Mouse (Mus musculus) megakaryocyte, adult 5-6 weeks (primary cell): ENCODE measurements around the gene Zeb2. TPM values are rescaled to one million over a fixed set of nuclear protein-coding genes. Genes with fewer than 3 reads are reported as not detected.

ENCODE experiments used
- ATAC-seq: 2 replicates; pipeline ENCODE4 v1.8.0; 2016; ENCODE audit warnings: mild to moderate bottlenecking, inconsistent platforms; ENCODE audit not compliant: poor library complexity, severe bottlenecking
- total RNA-seq, 2 experiments: library from RNA; stranded (forward) in 1 of 2; stranded (reverse) in 1 of 2; fragments of 153-499, 151-499 nt in 1 of 2; fragments of 221-1000, 200-1000 nt in 1 of 2; gene quantifications; 2 replicates each; pipeline versions ENCODE4 v1.2.3 to v1.2.4; 2015 to 2017

Zeb2 gene
- total RNA-seq, 2 experiments from 2014 or later, result 278 to 305 TPM

DNA sequence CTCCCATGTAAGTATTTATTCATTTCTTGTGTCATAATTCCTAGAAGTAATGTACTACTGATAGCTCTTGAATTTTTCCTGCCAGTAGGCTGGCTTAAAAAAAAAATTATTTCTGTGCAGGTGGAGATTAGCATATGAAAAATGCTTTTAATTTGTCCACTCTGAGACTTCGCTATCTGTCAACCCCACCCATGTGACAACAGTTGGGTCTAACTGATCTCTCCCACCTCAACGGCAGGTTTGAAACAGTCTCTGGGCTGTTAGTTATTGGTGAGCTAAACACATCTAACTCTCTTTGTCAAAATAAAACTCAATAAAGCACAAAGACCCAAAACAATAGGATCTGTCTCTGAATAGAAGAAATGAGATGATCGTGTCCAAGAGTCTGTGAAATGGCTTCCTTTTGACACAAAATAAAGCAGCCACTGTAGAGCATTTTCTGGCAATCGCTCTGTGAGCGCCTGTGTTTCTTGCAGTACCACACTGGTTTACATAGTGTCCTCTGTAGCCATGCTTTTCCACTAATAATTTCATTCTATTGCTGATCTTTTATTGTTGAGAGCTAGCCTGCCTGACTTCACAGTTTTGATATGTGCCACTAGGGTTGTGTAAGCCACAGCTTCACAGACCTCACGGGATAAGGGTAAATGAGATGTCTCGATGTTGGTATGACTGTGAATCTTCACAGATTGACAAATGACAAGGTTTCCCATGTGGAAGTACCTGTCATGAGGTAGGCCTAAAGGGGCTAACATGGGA is 48.2 kb downstream of the Zeb2 start:
- 0 out of 2 replicates have a peak, but pooled peaks have one; percentile 22 for ATAC-seq

GRCm38 (mm10) chr2:45067116-45067515 is 50.1 kb downstream of the Zeb2 start:
- no peak for ATAC-seq

- ATAC-seq, result no peak
These were observed 53.8 kb downstream of the Zeb2 start for GRCm38 (mm10) chr2:45063300-45063890.

GRCm38 (mm10) chr2:45062136-45062535 is 55.1 kb downstream of the Zeb2 start:
- no peak for ATAC-seq

- ATAC-seq, result no peak
These were observed 56.4 kb downstream of the Zeb2 start for GRCm38 (mm10) chr2:45060768-45061167.

GRCm38 (mm10) chr2:45060202-45060601 is 57.0 kb downstream of the Zeb2 start:
- no peak for ATAC-seq

DNA sequence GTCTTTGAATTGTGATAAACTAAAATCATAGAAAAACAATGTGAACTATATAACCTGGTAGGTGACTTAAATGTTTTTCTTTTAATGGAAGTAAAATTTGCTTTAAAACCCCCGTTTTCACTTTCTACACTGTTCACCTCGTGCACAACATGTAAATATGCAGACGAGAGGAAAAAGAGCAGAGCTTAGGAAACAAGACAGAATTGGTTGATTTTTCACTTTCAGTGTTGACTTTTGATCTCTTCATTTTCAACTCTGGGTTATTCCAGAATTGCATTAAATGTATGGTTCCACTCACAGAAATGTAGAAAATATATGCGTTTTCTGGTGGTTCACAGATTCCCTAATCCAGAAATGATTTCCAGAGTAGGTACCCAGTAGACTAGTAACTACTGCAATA is 57.6 kb downstream of the Zeb2 start:
- ATAC-seq, result no peak

- ATAC-seq, result no peak
These were observed 58.2 kb downstream of the Zeb2 start for GRCm38 (mm10) chr2:45059010-45059409.

DNA sequence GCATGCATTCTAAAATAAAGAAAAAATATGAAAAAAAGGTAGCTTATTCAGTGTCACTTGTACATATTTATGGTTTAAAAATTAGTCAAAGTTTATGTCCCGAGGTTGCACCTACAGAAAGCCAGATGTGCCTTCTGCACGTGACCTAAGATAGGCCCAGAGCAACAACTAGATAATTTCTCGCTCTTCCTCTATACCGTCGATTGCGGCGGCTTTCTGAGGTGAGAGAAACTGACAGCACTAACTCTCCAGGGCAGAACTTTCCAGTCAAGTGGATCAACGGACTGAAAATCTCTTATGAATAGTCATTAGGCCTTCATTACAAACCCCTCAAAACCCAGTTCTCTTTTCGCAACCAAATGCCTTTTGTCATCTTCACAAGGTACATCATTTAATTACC is 59.0 kb downstream of the Zeb2 start:
- no peak for ATAC-seq

DNA sequence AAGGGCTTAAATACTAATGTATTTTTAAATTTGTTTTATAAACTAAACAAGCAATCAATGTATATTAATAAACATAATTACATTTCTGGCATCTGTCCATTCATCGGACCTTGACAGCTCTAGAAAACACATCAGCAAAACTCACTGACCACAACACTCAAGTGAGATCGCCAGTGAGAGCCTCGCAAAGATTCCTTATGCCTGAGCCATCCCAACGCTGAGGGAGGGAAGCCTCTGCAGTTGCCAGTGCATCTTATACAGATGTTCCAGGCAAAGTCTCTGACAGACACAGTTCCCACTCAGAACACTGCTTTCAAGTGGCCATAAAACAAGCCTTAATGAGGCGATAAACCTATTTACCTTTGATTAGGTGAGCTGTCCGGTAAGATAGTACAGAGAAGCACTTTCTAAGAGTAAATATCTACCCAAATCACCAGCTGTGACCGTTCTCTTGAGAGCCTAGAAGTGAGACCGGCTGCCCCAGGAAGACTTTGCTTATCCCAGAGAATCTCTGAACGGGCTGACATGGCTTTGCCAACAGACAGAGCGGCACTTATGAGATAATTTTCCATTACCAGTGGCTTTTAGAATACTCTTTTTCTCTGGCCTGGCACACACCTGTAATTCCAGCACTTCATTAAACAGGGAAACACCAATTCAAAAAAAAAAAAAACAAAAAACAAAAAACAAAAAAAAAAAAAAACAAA is 60.2 kb downstream of the Zeb2 start:
- ATAC-seq, result no peak

GRCm38 (mm10) chr2:45055926-45056325 is 61.3 kb downstream of the Zeb2 start:
- ATAC-seq, result no peak

DNA sequence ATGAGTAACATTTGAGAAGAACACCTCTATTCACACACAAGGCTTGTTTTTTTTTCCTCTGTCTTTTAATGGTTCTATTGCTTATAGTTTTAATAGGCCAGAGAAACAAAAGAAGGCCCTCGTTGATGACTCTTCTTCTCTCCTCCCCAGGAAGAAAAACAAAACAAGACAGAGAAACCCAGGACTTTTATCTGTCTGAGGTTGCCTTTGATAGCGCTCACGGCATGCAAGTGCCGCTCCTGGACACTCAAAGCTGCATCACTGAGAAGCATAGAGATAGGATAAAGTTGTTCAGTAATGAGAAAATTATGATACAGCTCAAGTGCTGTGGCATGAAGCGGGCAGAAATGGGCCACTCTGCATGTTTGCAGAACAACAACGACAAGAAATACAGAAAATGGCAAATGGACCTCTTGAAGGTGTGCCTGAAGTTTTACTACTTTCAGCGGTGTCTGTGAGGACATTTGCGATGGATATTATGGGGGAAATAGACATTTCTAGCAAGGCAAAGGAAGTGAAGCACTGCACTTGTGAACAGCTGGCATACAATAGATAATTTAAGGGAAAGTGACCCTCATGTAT is 62.1 kb downstream of the Zeb2 start:
- no peak for ATAC-seq

GRCm38 (mm10) chr2:45054070-45055025 is 62.8 kb downstream of the Zeb2 start:
- ATAC-seq, result no peak

DNA sequence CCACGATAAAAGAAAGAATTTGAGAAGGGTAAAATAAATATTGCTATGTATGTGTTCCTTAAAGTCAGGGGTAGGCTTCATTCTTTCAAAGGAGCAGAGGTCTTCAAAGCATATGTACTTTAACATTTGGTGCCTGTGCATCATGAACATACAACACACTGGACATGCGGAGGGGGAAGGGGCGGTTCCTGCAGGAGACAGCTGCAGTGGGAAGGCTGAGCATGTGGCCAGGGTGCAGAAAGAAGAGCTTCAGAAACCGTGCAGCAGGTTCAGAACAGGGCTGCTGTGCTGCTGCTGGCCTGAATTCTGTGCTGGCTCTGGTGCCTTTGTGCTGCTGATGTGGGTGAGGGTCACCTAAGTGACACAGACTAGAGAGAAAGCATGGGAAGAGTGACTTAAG is 64.6 kb downstream of the Zeb2 start:
- no peak for ATAC-seq

DNA sequence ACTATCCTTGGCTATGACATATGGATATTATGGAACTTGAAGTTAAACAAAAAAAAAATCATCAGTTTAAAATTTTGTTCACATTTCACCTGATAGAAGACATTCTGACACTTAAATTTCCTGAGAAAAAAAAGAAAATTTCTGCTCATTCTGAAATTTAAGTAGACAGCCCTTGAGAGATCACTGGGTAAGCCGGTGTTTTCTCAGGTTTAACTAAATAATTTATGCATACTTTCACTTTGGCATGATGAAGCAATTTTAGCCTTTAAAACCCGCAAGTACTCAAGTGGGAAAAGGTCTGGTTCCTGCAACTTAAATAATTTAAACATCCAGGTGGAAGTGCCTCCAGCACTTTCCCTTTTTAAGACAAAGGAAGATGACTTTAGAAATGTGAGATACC is 65.9 kb downstream of the Zeb2 start:
- ATAC-seq, result no peak

DNA sequence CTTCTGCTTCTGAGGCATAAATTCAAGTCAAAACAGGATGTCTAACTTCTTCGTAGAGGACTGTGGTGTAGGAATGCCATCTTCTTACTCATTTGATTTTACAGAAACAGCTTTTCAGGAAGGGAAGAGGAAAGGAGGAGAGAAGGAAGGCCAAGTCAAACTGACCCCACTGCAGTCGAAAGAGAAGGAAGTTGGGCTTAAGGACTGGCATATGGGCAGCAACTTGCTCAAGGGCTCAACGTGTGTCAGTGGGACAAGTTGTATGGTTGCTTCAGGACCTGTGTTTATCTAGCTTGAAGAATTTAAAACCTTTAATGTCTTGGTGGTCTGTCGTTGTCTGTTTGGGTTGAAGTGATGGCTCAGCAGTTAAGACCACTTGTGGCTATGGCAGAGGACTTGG is 67.3 kb downstream of the Zeb2 start:
- ATAC-seq, result peak; percentile 34

DNA sequence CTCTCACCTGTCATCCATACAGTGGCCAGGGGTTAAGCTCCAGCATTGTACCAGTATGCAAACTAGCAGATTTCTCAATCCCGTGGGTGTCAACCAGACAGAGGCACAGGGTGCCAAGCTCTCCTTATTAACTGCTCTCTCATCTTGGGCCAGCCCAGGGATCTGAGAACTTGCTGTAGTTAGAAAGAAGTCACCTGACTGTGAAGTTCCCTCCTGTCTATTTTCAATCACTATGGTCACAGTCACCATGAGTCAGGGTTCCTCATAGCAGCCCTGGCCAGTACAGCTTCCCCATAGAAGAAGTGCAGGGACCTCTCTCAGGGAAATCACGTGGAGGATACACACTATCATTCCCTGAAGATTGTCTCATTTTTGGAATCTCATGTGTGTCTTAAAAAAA is 67.9 kb downstream of the Zeb2 start:
- peak; percentile 90 for ATAC-seq

- ATAC-seq, result no peak
These were observed 76.4 kb downstream of the Zeb2 start for GRCm38 (mm10) chr2:45040706-45041312.

- ATAC-seq, result no peak
These were observed 77.7 kb downstream of the Zeb2 start for GRCm38 (mm10) chr2:45039503-45039902.

GRCm38 (mm10) chr2:45028091-45028638 is 89.0 kb downstream of the Zeb2 start:
- ATAC-seq, result no peak
